Mouse (Mus musculus) testis, adult 2 months (tissue): ENCODE measurements at regions not wholly inside any gene's neighbourhood (a gene's known extent, or its start where the extent isn't known, plus 50 kb on each side); places are given as distances from the start of the nearest gene placed in this dataset.

Experiments used
- CTCF ChIP-seq: fragments of 200-500 bp; IDR thresholded peaks from 2 replicates; pipeline ENCODE4 v1.5.1; 2012; ENCODE audit warnings: low read depth, mild to moderate bottlenecking, inconsistent platforms, low read length, moderate library complexity; ENCODE audit not compliant: control insufficient read depth, insufficient read depth, insufficient replicate concordance
- POLR2A ChIP-seq: fragments of 200-500 bp; IDR thresholded peaks from 2 replicates; pipeline ENCODE4 v1.6.1; 2012; ENCODE audit warnings: low read depth, mild to moderate bottlenecking, inconsistent platforms, low read length, moderate library complexity; ENCODE audit not compliant: control insufficient read depth

DNA sequence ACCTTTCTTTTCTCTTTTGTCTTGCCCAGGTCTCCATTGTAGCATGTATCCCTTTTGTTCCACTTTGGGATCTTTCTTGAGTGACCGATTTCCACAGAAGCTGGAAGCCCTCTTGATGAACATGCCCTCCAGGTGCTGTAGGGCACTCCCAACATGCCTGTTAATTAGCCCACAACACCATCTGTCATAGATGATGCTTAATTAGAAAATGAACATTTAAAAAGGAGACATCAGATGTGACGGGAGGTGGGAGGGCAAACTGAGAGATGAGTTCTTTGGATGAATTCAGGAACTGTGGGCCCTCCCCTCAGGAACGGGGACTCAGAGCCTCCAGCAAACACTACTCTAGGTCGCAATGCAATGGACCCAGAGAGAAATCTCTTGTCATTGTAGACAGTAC lies 209.8 kb downstream of the Cd83 start:
- no peak for TF ChIP-seq CTCF
- TF ChIP-seq POLR2A: no peak
